Mouse (Mus musculus): ENCODE data around the gene Npb. TPM values are rescaled to one million over a fixed set of nuclear protein-coding genes. Genes with fewer than 3 reads are reported as not detected.

The Npb gene
- total and polyA plus RNA-seq, 3 experiments: 0.27 to 1.7 TPM; not detected in 1

- Histone ChIP-seq H3K27me3 (ENCODE audit: control insufficient read depth in 1 of 2, insufficient read depth in 2 of 2, low read length in 2 of 2) (peaks cover 2 to 7% of the 10 kb centered on the region in 2 experiments; a peak in 3 of 4 replicates), H3K4me3 (ENCODE audit: control insufficient read depth in 1 of 2, insufficient read depth in 1 of 2, low read depth in 2 of 2, low read length in 2 of 2) (no peak overlapping the region), H3K4me1 (ENCODE audit: control insufficient read depth in 1 of 2, insufficient read depth in 2 of 2, low read length in 2 of 2) (no peaks in the 10 kb centered on the region), H3K36me3 (ENCODE audit: control insufficient read depth in 1 of 2, insufficient read depth in 2 of 2, low read length in 2 of 2) (no peaks in the 10 kb centered on the region), H3K27ac (ENCODE audit: control insufficient read depth, low read depth, low read length) (no peak overlapping the region), H3K79me2 (ENCODE audit: control insufficient read depth, insufficient read depth, low read length, poor library complexity) (no peaks in the 10 kb centered on the region), H3K9me3 (replicated peaks; ENCODE audit: insufficient read depth, low read length) (no peaks in the 10 kb centered on the region), H3K9ac (ENCODE audit: control insufficient read depth, low read depth, low read length, poor library complexity, severe bottlenecking) (no peak overlapping the region)
- TF ChIP-seq SMC3 (IDR thresholded peaks at IDR 0.05; ENCODE audit: low read depth, low read length) (no peak), MEF2A (IDR thresholded peaks at IDR 0.05; ENCODE audit: extremely low read depth, insufficient replicate concordance, low read depth, low read length, poor library complexity, severe bottlenecking) (no peak), HCFC1 (IDR thresholded peaks at IDR 0.05; ENCODE audit: low read depth, low read length) (no peak), NELFE (IDR thresholded peaks at IDR 0.05; ENCODE audit: low read depth, low read length) (no peak)
- no peak for DNase-seq (ENCODE audit: low read depth, low spot score)
Measured at GRCm38 (mm10) chr11:120654741-120655140, 46.5 kb downstream of the Npb start.

DNA sequence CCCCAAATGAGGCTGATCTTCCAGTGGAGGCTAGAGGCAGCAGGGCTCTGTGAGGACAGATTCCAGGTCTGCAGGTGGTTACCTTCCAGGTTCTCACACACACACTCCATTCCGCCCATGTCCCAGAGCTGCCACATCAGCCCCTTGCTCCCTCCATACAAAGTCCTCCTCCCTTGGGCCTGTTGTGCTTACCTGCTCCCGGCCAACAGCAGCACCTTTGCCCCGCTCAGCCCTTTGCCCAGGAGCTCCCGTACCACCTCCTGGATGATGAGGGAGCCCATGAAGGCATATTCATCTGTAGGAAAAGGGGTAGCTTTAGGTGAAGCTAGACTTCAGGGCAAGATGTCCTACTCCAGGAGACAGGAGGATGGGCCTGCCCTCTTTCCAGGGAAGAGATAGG lies 49.0 kb downstream of the Npb start:
- Histone ChIP-seq H3K4me3 (ENCODE audit: control insufficient read depth in 1 of 2, insufficient read depth in 1 of 2, low read depth in 2 of 2, low read length in 2 of 2) (no peak overlapping the region), H3K79me2 (ENCODE audit: control insufficient read depth, insufficient read depth, low read length, poor library complexity) (no peaks in the 10 kb centered on the region), H3K9ac (ENCODE audit: control insufficient read depth, low read depth, low read length, poor library complexity, severe bottlenecking) (no peak overlapping the region), H3K27ac (ENCODE audit: control insufficient read depth, low read depth, low read length) (no peak overlapping the region), H3K4me1 (ENCODE audit: control insufficient read depth in 1 of 2, insufficient read depth in 2 of 2, low read length in 2 of 2) (no peaks in the 10 kb centered on the region), H3K27me3 (ENCODE audit: control insufficient read depth in 1 of 2, insufficient read depth in 2 of 2, low read length in 2 of 2) (peaks cover 2 to 7% of the 10 kb centered on the region in 2 experiments; a peak in 3 of 4 replicates), H3K36me3 (ENCODE audit: control insufficient read depth in 1 of 2, insufficient read depth in 2 of 2, low read length in 2 of 2) (no peaks in the 10 kb centered on the region), H3K9me3 (replicated peaks; ENCODE audit: insufficient read depth, low read length) (no peaks in the 10 kb centered on the region)
- no peak for DNase-seq (ENCODE audit: low read depth, low spot score)
- TF ChIP-seq USF1 (IDR thresholded peaks at IDR 0.05; ENCODE audit: low read depth, low read length): no peak
- no peak for TF ChIP-seq ZMIZ1 (IDR thresholded peaks at IDR 0.05; ENCODE audit: low read depth, low read length)
- TF ChIP-seq GABPA (IDR thresholded peaks at IDR 0.05; ENCODE audit: low read depth, low read length): no peak
- TF ChIP-seq CTCF (IDR thresholded peaks at IDR 0.05 in 2 of 3, conservative IDR thresholded peaks at IDR 0.05 in 1 of 3; ENCODE audit: control insufficient read depth in 1 of 3, insufficient read depth in 1 of 3, low read depth in 2 of 3, low read length in 3 of 3, poor library complexity in 1 of 3, severe bottlenecking in 1 of 3): no peak
- no peak for TF ChIP-seq E2F4 (IDR thresholded peaks at IDR 0.05; ENCODE audit: borderline replicate concordance, low read depth, low read length)
- TF ChIP-seq ELF1 (IDR thresholded peaks at IDR 0.05; ENCODE audit: low read depth, low read length): no peak
- TF ChIP-seq MAFK (IDR thresholded peaks at IDR 0.05; ENCODE audit: borderline replicate concordance, low read depth, low read length): no peak
- no peak for TF ChIP-seq CHD2 (IDR thresholded peaks at IDR 0.05; ENCODE audit: low read length)
- no peak for TF ChIP-seq MYB (IDR thresholded peaks at IDR 0.05; ENCODE audit: low read depth, low read length)
- no peak for TF ChIP-seq HCFC1 (IDR thresholded peaks at IDR 0.05; ENCODE audit: low read depth, low read length)
- TF ChIP-seq SIN3A (IDR thresholded peaks at IDR 0.05; ENCODE audit: low read length): no peak
- TF ChIP-seq MAZ (IDR thresholded peaks at IDR 0.05; ENCODE audit: low read depth, low read length): no peak
- no peak for TF ChIP-seq KAT2A (conservative IDR thresholded peaks at IDR 0.05; ENCODE audit: low read depth, low read length)
- no peak for TF ChIP-seq ZC3H11A (IDR thresholded peaks at IDR 0.05; ENCODE audit: low read depth, low read length)
- no peak for TF ChIP-seq ZNF384 (IDR thresholded peaks at IDR 0.05; ENCODE audit: low read depth, low read length)
- no peak for TF ChIP-seq ZKSCAN1 (IDR thresholded peaks at IDR 0.05; ENCODE audit: low read depth, low read length)

Other genes with a start within 250 kb of the Npb start
Only the 30 nearest of the 34 such genes appear.
- gene Nploc4, start 170.8 kb upstream of the Npb start, total RNA-seq (2012; rRNA removed): 77.4 and 88.3 TPM in 2 replicates
- gene Nploc4, start 170.8 kb upstream of the Npb start, polyA plus RNA-seq (2012; ENCODE audit: insufficient read depth in 1 of 2, insufficient read length in 2 of 2, low read depth in 1 of 2, low replicate concordance in 2 of 2, missing spikeins in 1 of 2): 100 to 1,000 TPM; 117 to 352 TPM
- 0.20 and 0.65 TPM in 2 replicates for gene Tspan10, start 165.8 kb upstream of the Npb start, total RNA-seq (2012; rRNA removed)
- under 1 TPM in 1 of 2 experiments, not detected in 1; 0.29 TPM for gene Tspan10, start 165.8 kb upstream of the Npb start, polyA plus RNA-seq (2012; ENCODE audit: insufficient read depth in 1 of 2, insufficient read length in 2 of 2, low read depth in 1 of 2, low replicate concordance in 2 of 2, missing spikeins in 1 of 2)
- gene Pde6g, start 155.0 kb upstream of the Npb start, total RNA-seq (2012; rRNA removed): 0.35 and 0.46 TPM in 2 replicates
- gene Pde6g, start 155.0 kb upstream of the Npb start, polyA plus RNA-seq (2012; ENCODE audit: insufficient read depth in 1 of 2, insufficient read length in 2 of 2, low read depth in 1 of 2, low replicate concordance in 2 of 2, missing spikeins in 1 of 2): under 1 TPM in 1 of 2 experiments, not detected in 1; 0.84 TPM
- 15.9 and 17.6 TPM in 2 replicates for gene Oxld1, start 150.4 kb upstream of the Npb start, total RNA-seq (2012; rRNA removed)
- gene Oxld1, start 150.4 kb upstream of the Npb start, polyA plus RNA-seq (2012; ENCODE audit: insufficient read depth in 1 of 2, insufficient read length in 2 of 2, low read depth in 1 of 2, low replicate concordance in 2 of 2, missing spikeins in 1 of 2): 10 to 100 TPM in 1 of 2 experiments, not detected in 1; 17.5 TPM
- gene Ccdc137, start 150.4 kb upstream of the Npb start, total RNA-seq (2012; rRNA removed): 66.1 and 104 TPM in 2 replicates
- 100 to 1,000 TPM in 1 of 2 experiments, not detected in 1; 116 TPM for gene Ccdc137, start 150.4 kb upstream of the Npb start, polyA plus RNA-seq (2012; ENCODE audit: insufficient read depth in 1 of 2, insufficient read length in 2 of 2, low read depth in 1 of 2, low replicate concordance in 2 of 2, missing spikeins in 1 of 2)
- gene Arl16, start 140.9 kb upstream of the Npb start, total RNA-seq (2012; rRNA removed): 19.8 and 20.8 TPM in 2 replicates
- 10 to 100 TPM in 1 of 2 experiments, not detected in 1; 20.0 TPM for gene Arl16, start 140.9 kb upstream of the Npb start, polyA plus RNA-seq (2012; ENCODE audit: insufficient read depth in 1 of 2, insufficient read length in 2 of 2, low read depth in 1 of 2, low replicate concordance in 2 of 2, missing spikeins in 1 of 2)
- 401 and 457 TPM in 2 replicates for gene Mrpl12, start 123.9 kb upstream of the Npb start, total RNA-seq (2012; rRNA removed)
- 100 to 1,000 TPM; 374 to 461 TPM for gene Mrpl12, start 123.9 kb upstream of the Npb start, polyA plus RNA-seq (2012; ENCODE audit: insufficient read depth in 1 of 2, insufficient read length in 2 of 2, low read depth in 1 of 2, low replicate concordance in 2 of 2, missing spikeins in 1 of 2)
- 40.4 and 52.0 TPM in 2 replicates for gene Slc25a10, start 116.6 kb upstream of the Npb start, total RNA-seq (2012; rRNA removed)
- 10 to 100 TPM in 1 of 2 experiments, not detected in 1; 53.6 TPM for gene Slc25a10, start 116.6 kb upstream of the Npb start, polyA plus RNA-seq (2012; ENCODE audit: insufficient read depth in 1 of 2, insufficient read length in 2 of 2, low read depth in 1 of 2, low replicate concordance in 2 of 2, missing spikeins in 1 of 2)
- not detected in 2 replicates for gene Gcgr, start 77.8 kb upstream of the Npb start, total RNA-seq (2012; rRNA removed)
- not detected for gene Gcgr, start 77.8 kb upstream of the Npb start, polyA plus RNA-seq (2012; ENCODE audit: insufficient read depth in 1 of 2, insufficient read length in 2 of 2, low read depth in 1 of 2, low replicate concordance in 2 of 2, missing spikeins in 1 of 2)
- 27.2 and 36.6 TPM in 2 replicates for gene Mcrip1, start 58.8 kb upstream of the Npb start, total RNA-seq (2012; rRNA removed)
- gene Mcrip1, start 58.8 kb upstream of the Npb start, polyA plus RNA-seq (2012; ENCODE audit: insufficient read depth in 1 of 2, insufficient read length in 2 of 2, low read depth in 1 of 2, low replicate concordance in 2 of 2, missing spikeins in 1 of 2): 10 to 100 TPM in 1 of 2 experiments, not detected in 1; 83.5 TPM
- not detected in 2 replicates for gene Ppp1r27, start 57.3 kb upstream of the Npb start, total RNA-seq (2012; rRNA removed)
- gene Ppp1r27, start 57.3 kb upstream of the Npb start, polyA plus RNA-seq (2012; ENCODE audit: insufficient read depth in 1 of 2, insufficient read length in 2 of 2, low read depth in 1 of 2, low replicate concordance in 2 of 2, missing spikeins in 1 of 2): not detected
- gene P4hb, start 35.2 kb upstream of the Npb start, total RNA-seq (2012; rRNA removed): 625 and 639 TPM in 2 replicates
- 1,000 to 10,000 TPM in 1 of 2 experiments, 100 to 1,000 TPM in 1; 563 to 1,152 TPM for gene P4hb, start 35.2 kb upstream of the Npb start, polyA plus RNA-seq (2012; ENCODE audit: insufficient read depth in 1 of 2, insufficient read length in 2 of 2, low read depth in 1 of 2, low replicate concordance in 2 of 2, missing spikeins in 1 of 2)
- gene Arhgdia, start 26.9 kb upstream of the Npb start, total RNA-seq (2012; rRNA removed): 364 and 367 TPM in 2 replicates
- gene Arhgdia, start 26.9 kb upstream of the Npb start, polyA plus RNA-seq (2012; ENCODE audit: insufficient read depth in 1 of 2, insufficient read length in 2 of 2, low read depth in 1 of 2, low replicate concordance in 2 of 2, missing spikeins in 1 of 2): 100 to 1,000 TPM; 601 to 821 TPM
- 1,072 and 1,078 TPM in 2 replicates for gene Alyref, start 10.1 kb upstream of the Npb start, total RNA-seq (2012; rRNA removed)
- gene Alyref, start 10.1 kb upstream of the Npb start, polyA plus RNA-seq (2012; ENCODE audit: insufficient read depth in 1 of 2, insufficient read length in 2 of 2, low read depth in 1 of 2, low replicate concordance in 2 of 2, missing spikeins in 1 of 2): 100 to 1,000 TPM in 1 of 2 experiments, not detected in 1; 600 TPM
- 97.3 and 130 TPM in 2 replicates for gene Anapc11, start 10.1 kb upstream of the Npb start, total RNA-seq (2012; rRNA removed)
- gene Anapc11, start 10.1 kb upstream of the Npb start, polyA plus RNA-seq (2012; ENCODE audit: insufficient read depth in 1 of 2, insufficient read length in 2 of 2, low read depth in 1 of 2, low replicate concordance in 2 of 2, missing spikeins in 1 of 2): 100 to 1,000 TPM in 1 of 2 experiments, not detected in 1; 120 TPM
- 71.8 and 86.7 TPM in 2 replicates for gene Pcyt2, start 9.5 kb downstream of the Npb start, total RNA-seq (2012; rRNA removed)
- 10 to 100 TPM in 1 of 2 experiments, not detected in 1; 87.3 TPM for gene Pcyt2, start 9.5 kb downstream of the Npb start, polyA plus RNA-seq (2012; ENCODE audit: insufficient read depth in 1 of 2, insufficient read length in 2 of 2, low read depth in 1 of 2, low replicate concordance in 2 of 2, missing spikeins in 1 of 2)
- gene Sirt7, start 16.8 kb downstream of the Npb start, total RNA-seq (2012; rRNA removed): 61.6 and 78.2 TPM in 2 replicates
- 10 to 100 TPM in 1 of 2 experiments, not detected in 1; 72.3 TPM for gene Sirt7, start 16.8 kb downstream of the Npb start, polyA plus RNA-seq (2012; ENCODE audit: insufficient read depth in 1 of 2, insufficient read length in 2 of 2, low read depth in 1 of 2, low replicate concordance in 2 of 2, missing spikeins in 1 of 2)
- 26.5 and 29.7 TPM in 2 replicates for gene Mafg, start 25.1 kb downstream of the Npb start, total RNA-seq (2012; rRNA removed)
- gene Mafg, start 25.1 kb downstream of the Npb start, polyA plus RNA-seq (2012; ENCODE audit: insufficient read depth in 1 of 2, insufficient read length in 2 of 2, low read depth in 1 of 2, low replicate concordance in 2 of 2, missing spikeins in 1 of 2): 100 to 1,000 TPM in 1 of 2 experiments, 10 to 100 TPM in 1; 54.0 to 113 TPM
- gene Pycr1, start 35.3 kb downstream of the Npb start, total RNA-seq (2012; rRNA removed): 2.6 and 7.1 TPM in 2 replicates
- 10 to 100 TPM in 1 of 2 experiments, not detected in 1; 15.3 TPM for gene Pycr1, start 35.3 kb downstream of the Npb start, polyA plus RNA-seq (2012; ENCODE audit: insufficient read depth in 1 of 2, insufficient read length in 2 of 2, low read depth in 1 of 2, low replicate concordance in 2 of 2, missing spikeins in 1 of 2)
- gene Myadml2, start 39.7 kb downstream of the Npb start, total RNA-seq (2012; rRNA removed): not detected in 2 replicates
- gene Myadml2, start 39.7 kb downstream of the Npb start, polyA plus RNA-seq (2012; ENCODE audit: insufficient read depth in 1 of 2, insufficient read length in 2 of 2, low read depth in 1 of 2, low replicate concordance in 2 of 2, missing spikeins in 1 of 2): not detected
- gene Notum, start 52.7 kb downstream of the Npb start, total RNA-seq (2012; rRNA removed): not detected in 2 replicates
- not detected for gene Notum, start 52.7 kb downstream of the Npb start, polyA plus RNA-seq (2012; ENCODE audit: insufficient read depth in 1 of 2, insufficient read length in 2 of 2, low read depth in 1 of 2, low replicate concordance in 2 of 2, missing spikeins in 1 of 2)
- 31.9 and 36.2 TPM in 2 replicates for gene Aspscr1, start 64.5 kb downstream of the Npb start, total RNA-seq (2012; rRNA removed)
- 10 to 100 TPM in 1 of 2 experiments, not detected in 1; 72.5 TPM for gene Aspscr1, start 64.5 kb downstream of the Npb start, polyA plus RNA-seq (2012; ENCODE audit: insufficient read depth in 1 of 2, insufficient read length in 2 of 2, low read depth in 1 of 2, low replicate concordance in 2 of 2, missing spikeins in 1 of 2)
- gene Cenpx, start 105.3 kb downstream of the Npb start, total RNA-seq (2012; rRNA removed): 140 and 141 TPM in 2 replicates
- 100 to 1,000 TPM in 1 of 2 experiments, not detected in 1; 206 TPM for gene Cenpx, start 105.3 kb downstream of the Npb start, polyA plus RNA-seq (2012; ENCODE audit: insufficient read depth in 1 of 2, insufficient read length in 2 of 2, low read depth in 1 of 2, low replicate concordance in 2 of 2, missing spikeins in 1 of 2)
- gene Lrrc45, start 105.4 kb downstream of the Npb start, total RNA-seq (2012; rRNA removed): 26.5 and 45.1 TPM in 2 replicates
- gene Lrrc45, start 105.4 kb downstream of the Npb start, polyA plus RNA-seq (2012; ENCODE audit: insufficient read depth in 1 of 2, insufficient read length in 2 of 2, low read depth in 1 of 2, low replicate concordance in 2 of 2, missing spikeins in 1 of 2): 10 to 100 TPM in 1 of 2 experiments, not detected in 1; 31.0 TPM
- gene Rac3, start 113.0 kb downstream of the Npb start, total RNA-seq (2012; rRNA removed): 7.8 and 12.0 TPM in 2 replicates
- 10 to 100 TPM in 1 of 2 experiments, not detected in 1; 13.1 TPM for gene Rac3, start 113.0 kb downstream of the Npb start, polyA plus RNA-seq (2012; ENCODE audit: insufficient read depth in 1 of 2, insufficient read length in 2 of 2, low read depth in 1 of 2, low replicate concordance in 2 of 2, missing spikeins in 1 of 2)
- 12.0 and 14.1 TPM in 2 replicates for gene Dcxr, start 118.8 kb downstream of the Npb start, total RNA-seq (2012; rRNA removed)
- gene Dcxr, start 118.8 kb downstream of the Npb start, polyA plus RNA-seq (2012; ENCODE audit: insufficient read depth in 1 of 2, insufficient read length in 2 of 2, low read depth in 1 of 2, low replicate concordance in 2 of 2, missing spikeins in 1 of 2): 10 to 100 TPM in 1 of 2 experiments, not detected in 1; 12.2 TPM
- gene Cbr2, start 123.6 kb downstream of the Npb start, total RNA-seq (2012; rRNA removed): not detected in 2 replicates
- not detected for gene Cbr2, start 123.6 kb downstream of the Npb start, polyA plus RNA-seq (2012; ENCODE audit: insufficient read depth in 1 of 2, insufficient read length in 2 of 2, low read depth in 1 of 2, low replicate concordance in 2 of 2, missing spikeins in 1 of 2)
- gene Hmga1b, start 154.3 kb downstream of the Npb start, total RNA-seq (2012; rRNA removed): 190 and 206 TPM in 2 replicates
- gene Hmga1b, start 154.3 kb downstream of the Npb start, polyA plus RNA-seq (2012; ENCODE audit: insufficient read depth in 1 of 2, insufficient read length in 2 of 2, low read depth in 1 of 2, low replicate concordance in 2 of 2, missing spikeins in 1 of 2): 100 to 1,000 TPM in 1 of 2 experiments, not detected in 1; 633 TPM
- gene Rfng, start 175.7 kb downstream of the Npb start, total RNA-seq (2012; rRNA removed): 10.9 and 12.7 TPM in 2 replicates
- 10 to 100 TPM in 1 of 2 experiments, not detected in 1; 40.7 TPM for gene Rfng, start 175.7 kb downstream of the Npb start, polyA plus RNA-seq (2012; ENCODE audit: insufficient read depth in 1 of 2, insufficient read length in 2 of 2, low read depth in 1 of 2, low replicate concordance in 2 of 2, missing spikeins in 1 of 2)
- 206 and 266 TPM in 2 replicates for gene Gps1, start 175.8 kb downstream of the Npb start, total RNA-seq (2012; rRNA removed)
- gene Gps1, start 175.8 kb downstream of the Npb start, polyA plus RNA-seq (2012; ENCODE audit: insufficient read depth in 1 of 2, insufficient read length in 2 of 2, low read depth in 1 of 2, low replicate concordance in 2 of 2, missing spikeins in 1 of 2): 100 to 1,000 TPM; 173 to 219 TPM

All from MEL (cell line).